Mouse (Mus musculus): ENCODE data around the gene Atp2a2.

- no peak for TF ChIP-seq CTCF (IDR thresholded peaks at IDR 0.05; ENCODE audit: low read depth)
- no peak for TF ChIP-seq EP300 (IDR thresholded peaks at IDR 0.05; ENCODE audit: low read depth)
These were observed 42.7 kb downstream of the Atp2a2 start for GRCm38 (mm10) chr5:122459335-122459734.
